Mouse (Mus musculus): ENCODE data around the gene Myh14. TPM values are rescaled to one million over a fixed set of nuclear protein-coding genes. Genes with fewer than 3 reads are reported as not detected.

Gene Myh14
- polyA plus RNA-seq, 1 experiment = 3.7 TPM

DNA sequence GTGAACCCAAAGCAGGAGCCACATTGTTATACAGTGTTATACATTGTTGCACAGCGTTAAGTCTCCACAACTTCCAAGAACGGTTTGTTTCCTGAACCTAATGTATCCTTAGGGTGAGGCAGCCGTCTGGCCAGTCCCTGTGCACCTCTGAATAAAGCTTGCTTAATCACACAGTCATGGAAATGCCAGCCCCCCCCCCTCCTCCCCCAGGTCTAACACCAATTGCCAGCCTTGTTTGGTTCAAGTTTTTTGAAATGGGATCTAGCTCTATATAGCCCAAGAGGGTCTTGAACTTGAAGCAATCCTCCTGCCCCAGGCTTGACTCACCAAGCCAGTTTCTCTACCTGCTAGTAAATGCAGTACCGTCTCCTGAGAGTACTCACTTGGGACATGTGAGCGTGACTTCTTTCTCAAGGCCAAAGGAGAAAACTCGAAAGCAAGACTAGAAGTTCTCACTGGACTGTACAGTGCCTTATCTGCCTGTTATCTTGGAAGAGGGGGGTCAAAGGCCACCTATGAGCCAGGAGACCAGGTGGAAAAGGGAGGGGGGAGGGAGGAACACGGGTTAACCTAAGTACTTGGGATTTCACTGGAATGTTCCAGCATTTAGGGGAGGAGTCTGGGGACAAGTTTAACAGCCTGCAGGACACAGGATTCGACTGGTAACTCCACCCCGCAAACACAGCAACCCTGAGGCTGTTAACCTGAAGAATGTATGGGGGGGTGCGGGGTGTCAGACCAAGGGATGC lies 23.0 kb upstream of the Myh14 start:
- no peak overlapping the region for H3K27ac ChIP-seq (ENCODE audit: control insufficient read depth, insufficient read depth, low read length)
- H3K36me3 ChIP-seq (ENCODE audit: control insufficient read depth, insufficient read depth, low read length) = no peaks in the 10 kb centered on the region
- WGBS = 90% methylated on average over 10 of the region's 10 CpGs
- DNase-seq = no peak
- no peak for TF ChIP-seq POLR2A (IDR thresholded peaks at IDR 0.05; ENCODE audit: control insufficient read depth, extremely low read depth, insufficient read depth, low read length, poor library complexity)
- no peak for TF ChIP-seq CTCF (IDR thresholded peaks at IDR 0.05; ENCODE audit: borderline replicate concordance, control insufficient read depth, extremely low read depth, insufficient read depth, low read length, poor library complexity)
- no peaks in the 10 kb centered on the region for H3K27me3 ChIP-seq (ENCODE audit: control insufficient read depth, insufficient read depth, low read length)
- H3K4me1 ChIP-seq (replicated peaks; ENCODE audit: control insufficient read depth, insufficient read depth, low read length) = no peaks in the 10 kb centered on the region; the same call in 1 of the 2 replicates
- H3K4me3 ChIP-seq (ENCODE audit: control insufficient read depth, insufficient read depth, low read length) = no peak overlapping the region

DNA sequence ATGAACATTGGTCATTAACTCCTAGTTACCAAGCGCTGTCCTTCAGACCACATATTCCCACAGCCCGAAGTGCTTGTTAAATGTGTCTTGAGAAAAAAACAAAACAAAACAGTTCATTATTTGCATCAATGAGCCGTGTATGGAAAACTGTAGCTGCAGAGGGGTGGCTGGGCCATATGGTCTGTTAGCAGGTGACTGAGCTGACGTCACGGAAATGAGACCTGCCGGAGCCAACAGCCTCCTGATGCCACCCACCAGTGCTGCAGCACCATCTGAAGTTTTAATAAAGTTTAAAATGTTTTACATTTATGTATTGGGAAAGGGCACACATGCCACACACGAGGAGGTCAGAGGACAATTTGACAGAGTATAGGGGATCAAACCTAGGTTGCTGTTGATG lies 18.7 kb upstream of the Myh14 start:
- Histone ChIP-seq H3K36me3 (ENCODE audit: control insufficient read depth, insufficient read depth, low read length) (no peaks in the 10 kb centered on the region), H3K27ac (ENCODE audit: control insufficient read depth, insufficient read depth, low read length) (no peak overlapping the region), H3K27me3 (ENCODE audit: control insufficient read depth, insufficient read depth, low read length) (no peaks in the 10 kb centered on the region), H3K4me1 (replicated peaks; ENCODE audit: control insufficient read depth, insufficient read depth, low read length) (peaks cover 9% of the 10 kb centered on the region), H3K4me3 (ENCODE audit: control insufficient read depth, insufficient read depth, low read length) (no peak overlapping the region)
- no peak for DNase-seq
- 92% methylated on average over 7 of the region's 7 CpGs for WGBS
- TF ChIP-seq POLR2A (IDR thresholded peaks at IDR 0.05; ENCODE audit: control insufficient read depth, extremely low read depth, insufficient read depth, low read length, poor library complexity) = no peak
- no peak for TF ChIP-seq CTCF (IDR thresholded peaks at IDR 0.05; ENCODE audit: borderline replicate concordance, control insufficient read depth, extremely low read depth, insufficient read depth, low read length, poor library complexity)

DNA sequence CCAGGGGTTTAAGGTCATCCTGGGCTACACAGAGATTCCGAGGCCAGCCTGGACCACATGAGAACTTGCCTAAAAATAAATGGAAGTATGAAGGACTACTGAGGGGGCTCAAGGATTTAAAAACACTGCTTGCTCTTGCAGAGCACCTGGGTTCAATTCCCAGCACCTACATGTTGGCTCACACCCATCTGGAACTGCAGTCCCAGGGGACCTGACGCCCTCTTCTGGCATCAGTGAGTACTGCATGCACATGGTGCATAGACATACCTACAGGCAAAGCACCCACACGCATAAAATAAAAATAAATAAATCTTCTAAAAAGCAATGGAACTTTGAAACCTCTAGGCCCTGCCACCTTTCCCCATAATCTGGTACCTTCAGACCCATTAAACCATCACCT lies 18.2 kb upstream of the Myh14 start:
- Histone ChIP-seq H3K4me3 (ENCODE audit: control insufficient read depth, insufficient read depth, low read length) (no peak overlapping the region), H3K27ac (ENCODE audit: control insufficient read depth, insufficient read depth, low read length) (no peak overlapping the region), H3K36me3 (ENCODE audit: control insufficient read depth, insufficient read depth, low read length) (no peaks in the 10 kb centered on the region), H3K4me1 (replicated peaks; ENCODE audit: control insufficient read depth, insufficient read depth, low read length) (peaks cover 9% of the 10 kb centered on the region), H3K27me3 (ENCODE audit: control insufficient read depth, insufficient read depth, low read length) (no peaks in the 10 kb centered on the region)
- no peak for DNase-seq
- TF ChIP-seq POLR2A (IDR thresholded peaks at IDR 0.05; ENCODE audit: control insufficient read depth, extremely low read depth, insufficient read depth, low read length, poor library complexity) (no peak), CTCF (IDR thresholded peaks at IDR 0.05; ENCODE audit: borderline replicate concordance, control insufficient read depth, extremely low read depth, insufficient read depth, low read length, poor library complexity) (no peak)
- WGBS = 74% methylated on average over 3 of the region's 3 CpGs

DNA sequence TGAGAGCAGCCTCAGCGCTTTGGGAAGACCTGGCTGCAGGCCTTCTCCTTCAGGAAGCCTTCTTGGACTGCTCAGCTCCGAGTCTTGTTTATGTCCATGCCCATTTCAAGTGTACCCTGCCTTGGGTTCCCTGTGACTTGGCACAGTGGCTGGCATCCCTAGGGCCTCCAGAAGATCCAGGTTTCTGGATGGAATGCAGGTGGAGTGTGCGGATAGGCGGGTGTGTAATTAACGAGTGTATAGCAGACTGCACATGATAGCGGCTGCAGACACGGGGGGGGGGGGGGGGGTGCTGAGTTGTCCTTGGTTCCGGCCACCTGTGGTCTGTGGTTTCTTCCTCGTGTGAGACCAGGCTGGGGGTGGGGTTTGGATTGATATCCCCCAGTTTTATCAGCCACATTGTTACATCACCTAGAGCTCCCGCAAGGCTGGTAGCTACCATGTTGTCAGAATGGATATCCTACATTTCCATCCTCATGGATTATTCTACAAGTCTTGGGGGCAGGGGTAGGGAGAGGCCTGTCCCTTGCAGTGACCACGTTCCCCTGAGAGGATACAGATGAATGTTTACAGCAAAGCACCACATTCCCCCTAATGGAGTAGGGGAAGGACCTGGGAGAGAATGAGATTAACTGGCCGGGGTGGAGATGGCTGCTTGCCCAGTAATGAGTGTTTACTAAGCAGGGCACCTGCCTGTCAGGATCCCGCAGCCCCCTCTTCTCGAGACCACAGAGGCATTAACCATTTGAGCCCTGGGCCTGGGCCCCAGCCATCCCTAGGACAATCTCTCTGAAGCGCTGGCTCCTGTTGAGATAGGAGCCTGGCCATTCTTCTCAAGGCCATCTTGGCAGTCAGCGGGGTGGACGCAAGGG lies 15.1 kb upstream of the Myh14 start:
- no peak overlapping the region for H3K4me3 ChIP-seq (ENCODE audit: control insufficient read depth, insufficient read depth, low read length)
- no peak for TF ChIP-seq POLR2A (IDR thresholded peaks at IDR 0.05; ENCODE audit: control insufficient read depth, extremely low read depth, insufficient read depth, low read length, poor library complexity)
- TF ChIP-seq CTCF (IDR thresholded peaks at IDR 0.05; ENCODE audit: borderline replicate concordance, control insufficient read depth, extremely low read depth, insufficient read depth, low read length, poor library complexity) = no peak
- peaks cover 9% of the 10 kb centered on the region for H3K4me1 ChIP-seq (replicated peaks; ENCODE audit: control insufficient read depth, insufficient read depth, low read length)
- H3K27me3 ChIP-seq (ENCODE audit: control insufficient read depth, insufficient read depth, low read length) = no peaks in the 10 kb centered on the region
- DNase-seq = no peak
- no peaks in the 10 kb centered on the region for H3K36me3 ChIP-seq (ENCODE audit: control insufficient read depth, insufficient read depth, low read length)
- H3K27ac ChIP-seq (ENCODE audit: control insufficient read depth, insufficient read depth, low read length) = no peak overlapping the region
- 20% methylated on average over 17 of the region's 17 CpGs for WGBS

- Histone ChIP-seq H3K4me3 (ENCODE audit: control insufficient read depth, insufficient read depth, low read length) (no peak overlapping the region), H3K36me3 (ENCODE audit: control insufficient read depth, insufficient read depth, low read length) (no peaks in the 10 kb centered on the region), H3K27me3 (ENCODE audit: control insufficient read depth, insufficient read depth, low read length) (no peaks in the 10 kb centered on the region), H3K4me1 (replicated peaks; ENCODE audit: control insufficient read depth, insufficient read depth, low read length) (peaks cover 9% of the 10 kb centered on the region), H3K27ac (ENCODE audit: control insufficient read depth, insufficient read depth, low read length) (no peak overlapping the region)
- 91% methylated on average over 8 of the region's 8 CpGs for WGBS
- DNase-seq = no peak
- TF ChIP-seq CTCF (IDR thresholded peaks at IDR 0.05; ENCODE audit: borderline replicate concordance, control insufficient read depth, extremely low read depth, insufficient read depth, low read length, poor library complexity) (no peak), POLR2A (IDR thresholded peaks at IDR 0.05; ENCODE audit: control insufficient read depth, extremely low read depth, insufficient read depth, low read length, poor library complexity) (no peak)
These were observed 13.0 kb upstream of the Myh14 start for GRCm38 (mm10) chr7:44683656-44684055.

DNA sequence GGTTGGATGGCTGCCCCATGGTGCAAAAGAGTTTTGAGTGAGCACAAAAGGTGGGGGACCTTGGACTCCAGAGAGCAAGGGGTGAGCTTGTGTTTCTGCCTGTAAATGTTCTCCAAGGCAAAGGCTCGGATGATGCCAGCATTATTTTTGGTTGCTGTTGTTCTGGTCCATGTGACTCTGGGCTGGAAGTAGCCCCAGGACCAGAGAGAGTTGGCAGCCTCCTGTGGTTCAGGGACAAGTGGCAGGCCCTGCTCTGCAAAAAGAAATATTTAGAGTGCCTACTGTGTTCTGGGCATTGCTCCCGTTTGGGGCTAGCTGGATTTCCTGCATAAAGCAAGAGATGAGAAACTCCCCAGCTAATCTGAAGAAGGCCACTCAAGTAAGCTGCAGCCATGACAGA lies 6.0 kb upstream of the Myh14 start:
- no peaks in the 10 kb centered on the region for H3K36me3 ChIP-seq (ENCODE audit: control insufficient read depth, insufficient read depth, low read length)
- TF ChIP-seq POLR2A (IDR thresholded peaks at IDR 0.05; ENCODE audit: control insufficient read depth, extremely low read depth, insufficient read depth, low read length, poor library complexity) (no peak), CTCF (IDR thresholded peaks at IDR 0.05; ENCODE audit: borderline replicate concordance, control insufficient read depth, extremely low read depth, insufficient read depth, low read length, poor library complexity) (no peak)
- DNase-seq = no peak
- no peak overlapping the region for H3K27ac ChIP-seq (ENCODE audit: control insufficient read depth, insufficient read depth, low read length)
- 79% methylated on average over 2 of the region's 2 CpGs for WGBS
- no peaks in the 10 kb centered on the region for H3K4me1 ChIP-seq (replicated peaks; ENCODE audit: control insufficient read depth, insufficient read depth, low read length)
- H3K4me3 ChIP-seq (ENCODE audit: control insufficient read depth, insufficient read depth, low read length) = no peak overlapping the region
- H3K27me3 ChIP-seq (ENCODE audit: control insufficient read depth, insufficient read depth, low read length) = no peaks in the 10 kb centered on the region

Data from thymus, adult 2 months (tissue).